Mouse (Mus musculus): Measurements from ENCODE around the gene Srp54c. TPM values are rescaled to one million over a fixed set of nuclear protein-coding genes. Genes with fewer than 3 reads are reported as not detected.
"Not testable (repeated sequence)": the region's sequence is repeated elsewhere in the genome, so short reads cannot be mapped to it uniquely, and the experiment has no call there.

The Srp54c gene
- 5.4 and 7.9 TPM in 2 replicates for polyA plus RNA-seq (2012; rRNA removed)

- peak within 1 kb of the TSS; percentile 23 for H3K4me3 ChIP-seq (replicated peaks; ENCODE audit: extremely low read depth, low read depth, low read length)
- no CpG with 5 or more reads among the region's 57 CpGs for WGBS
- DNase-seq; H3K4me1 ChIP-seq (ENCODE audit: control insufficient read depth, insufficient read depth, low read length): not testable (repeated sequence)
These were observed at the start of gene Srp54c for GRCm38 (mm10) chr12:55229626-55230519. TSS of gene Srp54c (plus strand) at chr12:55230168.

- H3K4me3 ChIP-seq (replicated peaks; ENCODE audit: extremely low read depth, low read depth, low read length); H3K4me1 ChIP-seq (ENCODE audit: control insufficient read depth, insufficient read depth, low read length); DNase-seq: not testable (repeated sequence)
- no CpG with 5 or more reads among the region's 8 CpGs for WGBS
These were observed 42.3 kb upstream of the Srp54c start for GRCm38 (mm10) chr12:55187686-55188085.

- WGBS: no CpG with 5 or more reads among the region's 5 CpGs
- not testable (repeated sequence) for DNase-seq; H3K4me1 ChIP-seq (ENCODE audit: control insufficient read depth, insufficient read depth, low read length); H3K4me3 ChIP-seq (replicated peaks; ENCODE audit: extremely low read depth, low read depth, low read length)
These were observed 40.8 kb upstream of the Srp54c start for GRCm38 (mm10) chr12:55189127-55189526.

- not testable (repeated sequence) for H3K4me1 ChIP-seq (ENCODE audit: control insufficient read depth, insufficient read depth, low read length); H3K4me3 ChIP-seq (replicated peaks; ENCODE audit: extremely low read depth, low read depth, low read length); DNase-seq
- no CpG with 5 or more reads among the region's 40 CpGs for WGBS
These were observed 30.7 kb upstream of the Srp54c start, which contains the start of gene 1700047I17Rik2 for GRCm38 (mm10) chr12:55199306-55199705. TSS of gene 1700047I17Rik2 (plus strand) at chr12:55199592.

- WGBS: no CpG with 5 or more reads among the region's 18 CpGs
- not testable (repeated sequence) for DNase-seq
These were observed 30.2 kb upstream of the Srp54c start for GRCm38 (mm10) chr12:55199799-55200198.

GRCm38 (mm10) chr12:55212944-55213343 is 17.0 kb upstream of the Srp54c start:
- not testable (repeated sequence) for H3K4me3 ChIP-seq (replicated peaks; ENCODE audit: extremely low read depth, low read depth, low read length)
- no CpG with 5 or more reads among the region's 6 CpGs for WGBS

More at GRCm38 (mm10) chr12:55199799-55200198, 30.2 kb upstream of the Srp54c start:
- H3K4me1 ChIP-seq (ENCODE audit: control insufficient read depth, insufficient read depth, low read length); H3K4me3 ChIP-seq (replicated peaks; ENCODE audit: extremely low read depth, low read depth, low read length): not testable (repeated sequence)

GRCm38 (mm10) chr12:55230520-55230861 is 523 bp downstream of the Srp54c start:
- peak; percentile 4 for DNase-seq
- not testable (repeated sequence) for H3K4me1 ChIP-seq (ENCODE audit: control insufficient read depth, insufficient read depth, low read length)
- peak overlapping the region; percentile 23 for H3K4me3 ChIP-seq (replicated peaks; ENCODE audit: extremely low read depth, low read depth, low read length)
- WGBS: under 1% methylated on average over 11 of the region's 25 CpGs

More at GRCm38 (mm10) chr12:55212944-55213343, 17.0 kb upstream of the Srp54c start:
- DNase-seq; H3K4me1 ChIP-seq (ENCODE audit: control insufficient read depth, insufficient read depth, low read length): not testable (repeated sequence)

- H3K4me3 ChIP-seq (replicated peaks; ENCODE audit: extremely low read depth, low read depth, low read length); H3K4me1 ChIP-seq (ENCODE audit: control insufficient read depth, insufficient read depth, low read length); DNase-seq: not testable (repeated sequence)
- WGBS: no CpG with 5 or more reads among the region's 8 CpGs
These were observed 12.3 kb downstream of the Srp54c start for GRCm38 (mm10) chr12:55242243-55242642.

GRCm38 (mm10) chr12:55261950-55262349 is 32.0 kb downstream of the Srp54c start:
- DNase-seq; H3K4me1 ChIP-seq (ENCODE audit: control insufficient read depth, insufficient read depth, low read length); H3K4me3 ChIP-seq (replicated peaks; ENCODE audit: extremely low read depth, low read depth, low read length): not testable (repeated sequence)
- WGBS: no CpG with 5 or more reads among the region's 8 CpGs

GRCm38 (mm10) chr12:55263385-55263784 is 33.4 kb downstream of the Srp54c start:
- not testable (repeated sequence) for DNase-seq; H3K4me1 ChIP-seq (ENCODE audit: control insufficient read depth, insufficient read depth, low read length); H3K4me3 ChIP-seq (replicated peaks; ENCODE audit: extremely low read depth, low read depth, low read length)
- no CpG with 5 or more reads among the region's 5 CpGs for WGBS

- DNase-seq: no peak
- 70% methylated on average over 3 of the region's 3 CpGs for WGBS
- no peaks in the 10 kb centered on the region for H3K4me1 ChIP-seq (ENCODE audit: control insufficient read depth, insufficient read depth, low read length)
- no peak overlapping the region for H3K4me3 ChIP-seq (replicated peaks; ENCODE audit: extremely low read depth, low read depth, low read length)
- no peak for TF ChIP-seq POLR2A (IDR thresholded peaks at IDR 0.05; ENCODE audit: borderline replicate concordance, extremely low read depth, low read depth, low read length)
- TF ChIP-seq CTCF (IDR thresholded peaks at IDR 0.05; ENCODE audit: insufficient read depth, low read length): no peak
These were observed 42.3 kb downstream of the Srp54c start for GRCm38 (mm10) chr12:55272243-55272642.

GRCm38 (mm10) chr12:55277583-55277982 is 47.6 kb downstream of the Srp54c start:
- DNase-seq; H3K4me3 ChIP-seq (replicated peaks; ENCODE audit: extremely low read depth, low read depth, low read length); H3K4me1 ChIP-seq (ENCODE audit: control insufficient read depth, insufficient read depth, low read length): not testable (repeated sequence)
- 82% methylated on average over 3 of the region's 6 CpGs for WGBS
